Mouse (Mus musculus) lung, postnatal 0 days (tissue): ENCODE measurements at regions not wholly inside any gene's neighbourhood (a gene's known extent, or its start where the extent isn't known, plus 50 kb on each side); places are given as distances from the start of the nearest gene placed in this dataset.

Experiments used
- CTCF ChIP-seq: IDR thresholded peaks from 2 replicates; pipeline ENCODE4 v1.5.1; 2016; ENCODE audit warnings: antibody characterized with exemption, mild to moderate bottlenecking
- EP300 ChIP-seq: IDR thresholded peaks from 2 replicates; pipeline ENCODE4 v1.6.1; 2016; ENCODE audit warnings: antibody characterized with exemption, mild to moderate bottlenecking, control low read depth

GRCm38 (mm10) chr13:48083807-48084206 is 177.2 kb upstream of the Id4 start:
- TF ChIP-seq EP300 (no peak), CTCF (no peak)
